Mouse (Mus musculus) MEL (cell line): ENCODE data around the gene Cyp26a1.

Experiments used
- CTCF ChIP-seq, 3 experiments: IDR thresholded peaks in 2 of 3; conservative IDR thresholded peaks in 1 of 3; 2 replicates each; pipeline ENCODE4 v1.5.1; 2011 to 2012; ENCODE audit warnings: low read length in 3 of 3, low read depth in 2 of 3, mild to moderate bottlenecking in 2 of 3, improper control_type of control experiment in 1 of 3, inconsistent platforms in 1 of 3, mixed read lengths in 1 of 3, moderate library complexity in 1 of 3; ENCODE audit not compliant: control insufficient read depth in 1 of 3, insufficient read depth in 1 of 3, poor library complexity in 1 of 3, severe bottlenecking in 1 of 3
- E2F4 ChIP-seq: IDR thresholded peaks from 2 replicates; pipeline ENCODE4 v1.6.1; 2011; ENCODE audit warnings: low read depth, low read length, improper control_type of control experiment, borderline replicate concordance
- ELF1 ChIP-seq: IDR thresholded peaks from 2 replicates; pipeline ENCODE4 v1.6.1; 2014; ENCODE audit warnings: low read depth, mild to moderate bottlenecking, inconsistent platforms, low read length, improper control_type of control experiment, moderate library complexity
- ETS1 ChIP-seq: IDR thresholded peaks from 2 replicates; pipeline ENCODE4 v1.6.1; 2012; ENCODE audit warnings: low read depth, mild to moderate bottlenecking, inconsistent platforms, low read length, improper control_type of control experiment, moderate library complexity
- MAZ ChIP-seq: IDR thresholded peaks from 2 replicates; pipeline ENCODE4 v1.6.1; 2012; ENCODE audit warnings: low read depth, mild to moderate bottlenecking, inconsistent platforms, low read length, improper control_type of control experiment
- POLR2A ChIP-seq, 2 experiments: IDR thresholded peaks; 2 replicates each; pipeline ENCODE4 v1.6.1; 2011 to 2012; ENCODE audit warnings: low read length in 2 of 2, mild to moderate bottlenecking in 2 of 2, control low read depth in 1 of 2, improper control_type of control experiment in 1 of 2, low read depth in 1 of 2, moderate library complexity in 1 of 2; ENCODE audit not compliant: control insufficient read depth in 1 of 2, insufficient read depth in 1 of 2, poor library complexity in 1 of 2
- POLR2AphosphoS5 ChIP-seq: IDR thresholded peaks from 2 replicates; pipeline ENCODE4 v1.6.1; 2012; ENCODE audit warnings: low read depth, borderline replicate concordance, mild to moderate bottlenecking, inconsistent platforms, low read length, moderate library complexity, mixed read lengths
- RAD21 ChIP-seq: IDR thresholded peaks from 2 replicates; pipeline ENCODE4 v1.6.1; 2011; ENCODE audit warnings: mild to moderate bottlenecking, low read depth, low read length, improper control_type of control experiment
- SMC3 ChIP-seq: IDR thresholded peaks from 2 replicates; pipeline ENCODE4 v1.6.1; 2011; ENCODE audit warnings: low read depth, low read length, improper control_type of control experiment
- TCF12 ChIP-seq: IDR thresholded peaks from 2 replicates; pipeline ENCODE4 v1.6.1; 2014; ENCODE audit warnings: low read depth, mild to moderate bottlenecking, inconsistent platforms, low read length, improper control_type of control experiment, moderate library complexity
- USF1 ChIP-seq: IDR thresholded peaks from 2 replicates; pipeline ENCODE4 v1.6.1; 2014; ENCODE audit warnings: low read depth, mild to moderate bottlenecking, inconsistent platforms, low read length, improper control_type of control experiment, moderate library complexity
- USF2 ChIP-seq, 2 experiments: IDR thresholded peaks; 2 replicates each; pipeline ENCODE4 v1.6.1; 2011 to 2012; ENCODE audit warnings: improper control_type of control experiment in 2 of 2, low read length in 2 of 2, borderline replicate concordance in 1 of 2, inconsistent platforms in 1 of 2, low read depth in 1 of 2, mild to moderate bottlenecking in 1 of 2; ENCODE audit not compliant: insufficient read depth in 1 of 2
- ZC3H11A ChIP-seq: IDR thresholded peaks from 2 replicates; pipeline ENCODE4 v1.6.1; 2012; ENCODE audit warnings: low read depth, mild to moderate bottlenecking, inconsistent platforms, low read length, improper control_type of control experiment
- ZKSCAN1 ChIP-seq: IDR thresholded peaks from 2 replicates; pipeline ENCODE4 v1.6.1; 2012; ENCODE audit warnings: low read depth, mild to moderate bottlenecking, inconsistent platforms, low read length, improper control_type of control experiment, moderate library complexity

- TF ChIP-seq MAZ = no peak
- TF ChIP-seq POLR2A (IDR thresholded peaks at IDR 0.05; ENCODE audit: control insufficient read depth in 1 of 2, insufficient read depth in 1 of 2, low read depth in 1 of 2, low read length in 2 of 2, poor library complexity in 1 of 2) = no peak
- no peak for TF ChIP-seq USF1
- TF ChIP-seq ELF1 = no peak
- TF ChIP-seq ETS1 = no peak
- TF ChIP-seq RAD21 = peak; percentile 88
- peak; percentile 86 to 93 (median 93) for TF ChIP-seq CTCF (IDR thresholded peaks at IDR 0.05 in 2 of 3, conservative IDR thresholded peaks at IDR 0.05 in 1 of 3; ENCODE audit: control insufficient read depth in 1 of 3, insufficient read depth in 1 of 3, low read depth in 2 of 3, low read length in 3 of 3, poor library complexity in 1 of 3, severe bottlenecking in 1 of 3)
- no peak for TF ChIP-seq ZKSCAN1
- TF ChIP-seq POLR2AphosphoS5 = no peak
- no peak for TF ChIP-seq USF2 (IDR thresholded peaks at IDR 0.05; ENCODE audit: borderline replicate concordance in 1 of 2, insufficient read depth in 1 of 2, low read depth in 1 of 2, low read length in 2 of 2)
- no peak for TF ChIP-seq E2F4
- TF ChIP-seq ZC3H11A = peak; percentile 71
- TF ChIP-seq TCF12 = no peak
- peak; percentile 92 for TF ChIP-seq SMC3
These were observed 6.4 kb downstream of the Cyp26a1 start for GRCm38 (mm10) chr19:37703902-37704509.
